Mouse (Mus musculus): ENCODE measurements at regions not wholly inside any gene's neighbourhood (a gene's known extent, or its start where the extent isn't known, plus 50 kb on each side); places are given as distances from the start of the nearest gene placed in this dataset.

DNA sequence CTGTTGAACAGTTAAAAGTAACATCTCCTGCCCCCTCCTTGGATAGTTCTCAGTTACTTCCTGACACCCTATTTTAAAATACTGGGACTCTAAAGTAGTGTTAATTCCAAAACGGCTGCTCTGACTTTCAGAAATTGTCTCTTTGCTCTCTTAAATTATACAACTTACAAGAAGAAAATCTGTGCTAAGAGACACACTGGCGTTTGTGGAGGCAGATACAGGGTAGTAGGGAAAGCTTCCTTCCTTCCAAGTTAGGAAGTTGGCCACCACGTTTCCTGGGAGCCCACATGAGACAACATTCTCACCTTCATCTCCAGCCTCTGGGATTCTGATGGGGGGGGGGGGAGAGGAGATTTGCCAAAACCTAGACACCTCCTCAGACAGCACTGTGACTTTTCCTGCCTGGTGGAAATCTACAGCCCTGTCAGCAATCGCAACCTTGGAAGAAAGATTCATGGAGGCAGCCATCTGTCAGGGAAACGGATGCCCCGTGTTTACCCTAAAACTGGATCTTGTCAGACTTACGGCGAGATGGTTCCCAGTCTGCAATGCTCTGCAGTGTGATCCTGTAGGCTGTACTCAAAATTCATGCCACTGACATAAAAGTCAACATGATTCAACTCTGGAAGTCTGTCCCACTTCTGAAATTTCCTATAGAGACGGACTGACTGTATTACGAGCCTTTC is 121.0 kb upstream of the Chrm2 start:
- ATAC-seq (ENCODE audit: extremely low read depth, insufficient number of reproducible peaks, low FRiP score, poor library complexity, severe bottlenecking), result no peak

DNA sequence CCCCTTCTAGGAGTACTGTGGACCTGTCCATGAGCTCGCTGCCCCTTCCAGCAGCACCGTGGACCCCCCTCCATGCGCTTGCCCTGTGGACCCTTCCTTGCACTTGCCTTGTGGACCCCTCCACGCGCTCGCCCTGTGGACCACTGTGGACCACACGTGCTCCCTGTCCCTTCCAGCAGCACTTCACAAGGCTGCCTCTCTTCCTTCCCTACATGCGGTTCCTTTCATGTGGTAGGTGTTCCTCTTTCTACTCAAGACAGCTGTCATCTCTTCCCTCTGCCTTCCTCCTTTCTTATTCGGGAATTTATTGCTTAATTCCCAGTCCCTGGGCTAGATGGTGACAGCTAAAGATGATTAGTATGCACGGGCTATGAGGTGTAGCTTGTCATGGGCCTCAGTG is 101.2 kb upstream of the Chrm2 start:
- ATAC-seq (ENCODE audit: extremely low read depth, insufficient number of reproducible peaks, low FRiP score, poor library complexity, severe bottlenecking), result no peak

DNA sequence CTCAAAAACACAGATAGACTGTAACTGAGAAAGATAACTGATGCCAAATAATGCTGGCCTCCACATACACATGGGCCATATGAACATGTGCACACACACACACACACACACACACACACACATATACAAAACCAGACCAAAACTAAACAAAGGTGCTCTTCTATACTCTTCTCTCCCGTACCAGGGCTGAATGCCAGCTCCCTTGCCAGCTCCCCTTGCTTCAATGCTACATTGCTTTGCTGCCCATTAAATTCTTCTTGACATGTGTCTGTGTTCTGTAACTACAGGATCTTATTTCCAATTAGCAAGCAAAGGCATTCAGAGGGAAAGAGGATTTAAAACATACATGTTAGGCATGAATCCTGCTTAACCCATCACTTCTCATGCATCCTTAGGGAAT is 74.3 kb upstream of the Chrm2 start:
- ATAC-seq (ENCODE audit: extremely low read depth, insufficient number of reproducible peaks, low FRiP score, poor library complexity, severe bottlenecking), result no peak
